In the genomic region with DNA sequence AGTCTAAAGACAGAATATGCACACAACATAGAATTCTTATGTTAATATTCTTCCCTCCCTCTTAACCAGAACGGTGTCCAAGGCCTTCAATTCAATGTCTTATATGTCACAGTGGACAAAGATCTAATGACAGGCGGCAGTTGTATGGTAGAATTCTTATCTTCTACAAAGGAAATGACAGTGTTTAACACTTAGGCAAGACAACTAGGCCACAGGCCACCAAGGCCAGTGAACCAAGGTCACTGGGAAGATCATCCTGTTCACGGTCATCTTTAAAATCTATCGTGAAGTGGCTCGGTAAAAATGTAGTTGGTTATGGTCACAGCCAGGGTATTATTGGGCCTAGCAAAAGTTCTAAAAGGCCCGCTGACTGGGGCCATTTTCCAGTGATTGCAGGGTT, we compare ENCODE assay signal across 21 mouse cellular contexts. TPM values are rescaled to one million over a fixed set of nuclear protein-coding genes. Genes with fewer than 3 reads are reported as not detected.
A peak's percentile ranks its signal among the peaks of the same experiment; 100 is the strongest.
DNase-seq lines count a peak whose midpoint lies in the region; ATAC-seq and TF ChIP-seq lines count a peak whose summit lies in the region.
"Had no signal": no experiment of that assay in that cellular context is flagged by ENCODE, and none has a peak within 500 bp of the region (broad histone marks: within the 10 kb centered on the region; RNA-seq: fewer than 3 reads in every experiment).

A gene (plus strand): TSS at position 200 of the 400 bp plus-strand sequence.

- intact Hi-C loops in heart, adult 2 months (cut with DNase I) = no loop called here

- H3K36me3 ChIP-seq in heart, postnatal 0 days (replicated peaks; ENCODE audit: control insufficient read depth, insufficient read depth, low read length) = no peaks in the 10 kb centered on the region
- H3K36me3 ChIP-seq in heart, adult 2 months (ENCODE audit: control insufficient read depth, insufficient read depth, low read length) = no peaks in the 10 kb centered on the region
- H3K36me3 ChIP-seq in testis, adult 2 months (ENCODE audit: control insufficient read depth, insufficient read depth, low read length) = no peaks in the 10 kb centered on the region
- H3K36me3 ChIP-seq: hindbrain, embryonic 12.5 days; limb, embryonic 10.5 days; midbrain, embryonic 12.5 days; neural tube, embryonic 15.5 days had no signal

- no peak for TF ChIP-seq EP300 in heart, postnatal 0 days (IDR thresholded peaks at IDR 0.05; ENCODE audit: low read depth)
- TF ChIP-seq EP300 in heart, adult 2 months (IDR thresholded peaks at IDR 0.05; ENCODE audit: insufficient read depth, low read depth, low read length) = no peak

- no peak within 1 kb of the TSS for H3K9ac ChIP-seq in heart, postnatal 0 days (replicated peaks; ENCODE audit: low read depth, low read length)
- H3K9ac ChIP-seq in heart, adult 2 months (ENCODE audit: low read depth, low read length) = no peak within 1 kb of the TSS
- H3K9ac ChIP-seq: hindbrain, embryonic 12.5 days; liver, embryonic 14.5 days; midbrain, embryonic 12.5 days; neural tube, embryonic 15.5 days had no signal

- H3K27me3 ChIP-seq in heart, postnatal 0 days (ENCODE audit: control insufficient read depth, insufficient read depth, low read length) = peaks cover 11% of the 10 kb centered on the region; the same call in 1 of the 2 replicates
- peaks cover 2% of the 10 kb centered on the region for H3K27me3 ChIP-seq in heart, adult 2 months (ENCODE audit: control insufficient read depth, insufficient read depth, low read length)
- H3K27me3 ChIP-seq in testis, adult 2 months (ENCODE audit: control insufficient read depth, insufficient read depth, low read length) = no peaks in the 10 kb centered on the region
- H3K27me3 ChIP-seq: neural tube, embryonic 15.5 days had no signal

- H3K4me3 ChIP-seq in heart, postnatal 0 days (ENCODE audit: low read depth, low read length) = no peak within 1 kb of the TSS
- no peak within 1 kb of the TSS for H3K4me3 ChIP-seq in heart, adult 2 months
- H3K4me3 ChIP-seq in testis, adult 2 months (ENCODE audit: control insufficient read depth, low read depth, low read length) = peak within 1 kb of the TSS; percentile 73
- H3K4me3 ChIP-seq: hindbrain, embryonic 12.5 days; limb, embryonic 10.5 days; midbrain, embryonic 12.5 days; myocyte; neural tube, embryonic 15.5 days had no signal

- H3K4me2 ChIP-seq in heart, postnatal 0 days (ENCODE audit: low read depth, low read length) = no peak within 1 kb of the TSS
- H3K4me2 ChIP-seq: hindbrain, embryonic 12.5 days; midbrain, embryonic 12.5 days had no signal

- TF ChIP-seq CTCF in heart, postnatal 0 days (IDR thresholded peaks at IDR 0.05; ENCODE audit: low read depth) = no peak
- no peak for TF ChIP-seq CTCF in heart, adult 2 months (IDR thresholded peaks at IDR 0.05)
- TF ChIP-seq CTCF in testis, adult 2 months (IDR thresholded peaks at IDR 0.05; ENCODE audit: control insufficient read depth, insufficient read depth, insufficient replicate concordance, low read depth, low read length) = no peak

- no peaks in the 10 kb centered on the region for H3K9me3 ChIP-seq in heart, postnatal 0 days (replicated peaks; ENCODE audit: control insufficient read depth, low read length)
- H3K9me3 ChIP-seq: hindbrain, embryonic 12.5 days; limb, embryonic 10.5 days; midbrain, embryonic 12.5 days; neural tube, embryonic 15.5 days had no signal

- TF ChIP-seq POLR2A in heart, adult 2 months (IDR thresholded peaks at IDR 0.05; ENCODE audit: insufficient read depth, low read depth, low read length) = no peak
- TF ChIP-seq POLR2A in testis, adult 2 months (IDR thresholded peaks at IDR 0.05; ENCODE audit: control insufficient read depth, low read depth, low read length) = no peak

- no peak for ATAC-seq in heart, postnatal 0 days (ENCODE audit: insufficient read depth, low read depth)
- ATAC-seq: inflammation-experienced regulatory T-cells, adult 6 months had no signal

- no peaks in the 10 kb centered on the region for H3K79me2 ChIP-seq in heart, adult 2 months (replicated peaks; ENCODE audit: control insufficient read depth, insufficient read depth, low read length)

- 0 out of 2 replicates have a peak within 1 kb of the TSS, but pooled peaks have one; percentile 3 for H3K27ac ChIP-seq in heart, postnatal 0 days (ENCODE audit: low read depth)
- H3K27ac ChIP-seq in heart, adult 2 months = no peak within 1 kb of the TSS
- no peak within 1 kb of the TSS for H3K27ac ChIP-seq in testis, adult 2 months (ENCODE audit: control insufficient read depth, insufficient read depth, low read depth, low read length)
- H3K27ac ChIP-seq: hindbrain, embryonic 12.5 days; limb, embryonic 10.5 days; liver, embryonic 14.5 days; macrophage; midbrain, embryonic 12.5 days; neural tube, embryonic 15.5 days had no signal

- 71% methylated on average over 6 of the region's 6 CpGs for WGBS in heart, postnatal 0 days
- 75% methylated on average over 6 of the region's 6 CpGs for WGBS in heart, adult 2 months

- DNase-seq in adrenal gland, adult 2 months = peak; percentile 56
- DNase-seq in adrenal gland, postnatal 25 days = no peak
- no peak for DNase-seq in heart, postnatal 0 days (ENCODE audit: low spot score)
- no peak for DNase-seq in heart, adult 2 months
- DNase-seq in testis, postnatal 14 days (ENCODE audit: low spot score) = no peak
- DNase-seq in cerebellum, postnatal 36 days = no peak
- no peak for DNase-seq in layer of hippocampus, postnatal 14 days (ENCODE audit: low spot score in 2 of 2)
- DNase-seq: cerebellum, adult 9-11 months; gastrocnemius, postnatal 25 days; right cerebral cortex, postnatal 25 days; thymus, postnatal 25 days had no signal

- H3K4me1 ChIP-seq in heart, postnatal 0 days (ENCODE audit: control insufficient read depth, insufficient read depth) = peaks cover 15% of the 10 kb centered on the region
- H3K4me1 ChIP-seq in heart, adult 2 months (ENCODE audit: control insufficient read depth, insufficient read depth, low read length) = peaks cover 5% of the 10 kb centered on the region
- H3K4me1 ChIP-seq in testis, adult 2 months (ENCODE audit: control insufficient read depth, insufficient read depth, low read length) = peaks cover 2% of the 10 kb centered on the region

RNA-seq across cellular contexts. Expression of the gene that starts here (rescaled TPM):
- not detected for total RNA-seq in adrenal gland, adult 2 months (2021)
- not detected in 2 replicates for polyA plus RNA-seq in adrenal gland, adult 2 months (2012; rRNA removed)
- not detected in 2 replicates for total RNA-seq in adrenal gland, postnatal 25 days (2021)
- not detected in 2 replicates for total RNA-seq in heart, postnatal 0 days (2014; rRNA removed; ENCODE audit: low replicate concordance)
- polyA plus RNA-seq in heart, postnatal 0 days (2015; fragmentation: Nextera tagmentation; extraction: Ambion mirVana) = not detected in 2 replicates
- total RNA-seq in heart, adult 2 months (2021) = not detected
- polyA plus RNA-seq in heart, adult 2 months (2012; rRNA removed) = 0.86 TPM in 1 of 2 replicates, not detected in the other
- 680 and 743 TPM in 2 replicates for polyA plus RNA-seq in testis, adult 2 months (2012; rRNA removed)
- 1 to 10 TPM; 2.0 to 2.9 TPM for total RNA-seq in layer of hippocampus, postnatal 14 days (2021)
- total RNA-seq: gastrocnemius, postnatal 25 days had no signal
- polyA plus RNA-seq: heart, embryonic 14.5 days; inflammation-experienced regulatory T-cells, adult 6 months; liver, embryonic 14.5 days; macrophage had no signal

Comparison
In these comparisons a context has a peak if more than half of its experiments do, and no peak if none do; other contexts are left out.
1. RNA of the gene that starts here (polyA plus RNA-seq): 680 to 743 TPM in testis, adult 2 months; 0.86 TPM in heart, adult 2 months, not detected in adrenal gland, adult 2 months and not detected in heart, postnatal 0 days; every median in the first group is over 100 times any median in the second.
2. Peak in DNase-seq in adrenal gland, adult 2 months; RNA of the gene not detected or under 1 TPM.